Mouse (Mus musculus): ENCODE results near the gene Clasp1.

- no peak for TF ChIP-seq CTCF (IDR thresholded peaks at IDR 0.05; ENCODE audit: control insufficient read depth, insufficient read depth, low read length)
- no peak for TF ChIP-seq POLR2A (IDR thresholded peaks at IDR 0.05; ENCODE audit: borderline replicate concordance, control insufficient read depth, low read depth, low read length)
Observed at GRCm38 (mm10) chr1:118402966-118403365, 14.1 kb downstream of the Clasp1 start.
